Mouse (Mus musculus) liver, adult 2 months (tissue): ENCODE data around the gene Myrip. TPM values are rescaled to one million over a fixed set of nuclear protein-coding genes. Genes with fewer than 3 reads are reported as not detected.

Experiments
- DNase-seq: peaks from one replicate; pipeline ENCODE4 v3.0.0-alpha.2; 2011; ENCODE audit warnings: low read depth, low spot score; ENCODE audit errors: extremely low read depth
- H3K27ac ChIP-seq: fragments of 200-500 bp; replicated peaks from 2 replicates; pipeline ENCODE4 v1.5.1; 2012; ENCODE audit warnings: low read depth, mild to moderate bottlenecking, control low read depth, inconsistent platforms, low read length; ENCODE audit not compliant: insufficient read depth
- H3K27me3 ChIP-seq: fragments of 200-500 bp; 2 replicates; pipeline ENCODE4 v1.6.1; 2012; ENCODE audit warnings: mild to moderate bottlenecking, moderate library complexity, low read length, inconsistent platforms; ENCODE audit not compliant: control insufficient read depth, insufficient read depth
- H3K36me3 ChIP-seq: fragments of 200-500 bp; 2 replicates; pipeline ENCODE4 v1.6.1; 2012; ENCODE audit warnings: low read length, inconsistent platforms; ENCODE audit not compliant: control insufficient read depth, insufficient read depth
- H3K4me1 ChIP-seq: fragments of 200-500 bp; 2 replicates; pipeline ENCODE4 v1.6.1; 2011; ENCODE audit warnings: low read length; ENCODE audit not compliant: control insufficient read depth, insufficient read depth
- H3K4me3 ChIP-seq: fragments of 200-500 bp; 2 replicates; pipeline ENCODE4 v1.5.1; 2011; ENCODE audit warnings: low read depth, mild to moderate bottlenecking, control low read depth, low read length, moderate library complexity; ENCODE audit not compliant: insufficient read depth
- H3K79me2 ChIP-seq: fragments of 200-500 bp; 2 replicates; pipeline ENCODE4 v1.6.1; 2012; ENCODE audit warnings: inconsistent platforms, mild to moderate bottlenecking, low read length, moderate library complexity; ENCODE audit not compliant: control insufficient read depth, insufficient read depth
- H3K9ac ChIP-seq: fragments of 200-500 bp; 2 replicates; pipeline ENCODE4 v1.6.1; 2012; ENCODE audit warnings: low read depth, mild to moderate bottlenecking, control low read depth, inconsistent platforms, low read length
- CTCF ChIP-seq: fragments of 200-500 bp; IDR thresholded peaks from 2 replicates; pipeline ENCODE4 v1.5.1; 2011; ENCODE audit warnings: low read depth, low read length, control low read depth
- POLR2A ChIP-seq: fragments of 200-500 bp; IDR thresholded peaks from 2 replicates; pipeline ENCODE4 v1.6.1; 2011; ENCODE audit warnings: low read length, control low read depth; ENCODE audit not compliant: insufficient read depth; ENCODE audit errors: extremely low read depth
- WGBS: fragments of 180-500 bp; shearing (Covaris S2); methylation state at CpG from one replicate; pipeline ENCODE4 v1.1.7; 2018; 5-methylcytosine and 5-hydroxymethylcytosine counted together
- polyA plus RNA-seq: library from polyadenylated mRNA; depleted of rRNA; stranded (reverse); fragments of >200 nt; gene quantifications from 2 replicates; pipeline ENCODE4 v1.2.3, GENCODE M21; 2012
- total RNA-seq: library from RNA; depleted of rRNA; stranded (reverse); fragments of >200 nt; gene quantifications from 2 replicates; pipeline ENCODE4 v1.2.3, GENCODE M21; 2014

Gene Myrip
- total and polyA plus RNA-seq, 2 experiments: 0.09 to 0.28 TPM

- Histone ChIP-seq H3K27me3 (no peaks in the 10 kb centered on the region), H3K27ac (no peak overlapping the region), H3K36me3 (no peaks in the 10 kb centered on the region), H3K4me3 (no peak overlapping the region), H3K4me1 (no peaks in the 10 kb centered on the region), H3K79me2 (no peaks in the 10 kb centered on the region), H3K9ac (no peak overlapping the region)
- DNase-seq: no peak
- no peak for TF ChIP-seq CTCF
- no peak for TF ChIP-seq POLR2A
- 27% methylated on average over 8 of the region's 8 CpGs for WGBS
Measured at GRCm38 (mm10) chr9:120435841-120436240, 134.5 kb downstream of the Myrip start.

GRCm38 (mm10) chr9:120436854-120437253, 135.5 kb downstream of the Myrip start:
- Histone ChIP-seq H3K79me2 (no peaks in the 10 kb centered on the region), H3K27ac (no peak overlapping the region), H3K9ac (no peak overlapping the region), H3K36me3 (no peaks in the 10 kb centered on the region), H3K4me3 (no peak overlapping the region), H3K27me3 (no peaks in the 10 kb centered on the region), H3K4me1 (no peaks in the 10 kb centered on the region)
- no peak for TF ChIP-seq CTCF
- TF ChIP-seq POLR2A: no peak
- no peak for DNase-seq
- 74% methylated on average over 2 of the region's 2 CpGs for WGBS

GRCm38 (mm10) chr9:120437266-120437876, 136.1 kb downstream of the Myrip start:
- TF ChIP-seq POLR2A (no peak), CTCF (no peak)
- no peak overlapping the region for H3K27ac ChIP-seq
- no peaks in the 10 kb centered on the region for H3K27me3 ChIP-seq
- H3K4me3 ChIP-seq: no peak overlapping the region
- H3K79me2 ChIP-seq: no peaks in the 10 kb centered on the region
- H3K4me1 ChIP-seq: no peaks in the 10 kb centered on the region
- WGBS: 87% methylated on average over 6 of the region's 6 CpGs
- H3K9ac ChIP-seq: no peak overlapping the region
- no peak for DNase-seq
- H3K36me3 ChIP-seq: no peaks in the 10 kb centered on the region

- Histone ChIP-seq H3K4me3 (no peak overlapping the region), H3K79me2 (no peaks in the 10 kb centered on the region), H3K9ac (no peak overlapping the region), H3K4me1 (no peaks in the 10 kb centered on the region), H3K27ac (no peak overlapping the region), H3K36me3 (no peaks in the 10 kb centered on the region), H3K27me3 (no peaks in the 10 kb centered on the region)
- no peak for DNase-seq
- WGBS: 100% methylated on average over 1 of the region's 1 CpGs
- TF ChIP-seq POLR2A: no peak
- TF ChIP-seq CTCF: no peak
Measured at GRCm38 (mm10) chr9:120438350-120438749, 137.0 kb downstream of the Myrip start.

GRCm38 (mm10) chr9:120438781-120439180, 137.5 kb downstream of the Myrip start:
- no peak for DNase-seq
- Histone ChIP-seq H3K4me1 (no peaks in the 10 kb centered on the region), H3K27ac (no peak overlapping the region), H3K27me3 (no peaks in the 10 kb centered on the region), H3K79me2 (no peaks in the 10 kb centered on the region), H3K36me3 (no peaks in the 10 kb centered on the region), H3K9ac (no peak overlapping the region), H3K4me3 (no peak overlapping the region)
- 44% methylated on average over 1 of the region's 1 CpGs for WGBS
- TF ChIP-seq CTCF: no peak
- TF ChIP-seq POLR2A: no peak

- no peaks in the 10 kb centered on the region for H3K79me2 ChIP-seq
- no peak overlapping the region for H3K9ac ChIP-seq
- no peak overlapping the region for H3K27ac ChIP-seq
- H3K4me3 ChIP-seq: no peak overlapping the region
- no peaks in the 10 kb centered on the region for H3K4me1 ChIP-seq
- no peaks in the 10 kb centered on the region for H3K36me3 ChIP-seq
- TF ChIP-seq CTCF (no peak), POLR2A (no peak)
- DNase-seq: no peak
- no peaks in the 10 kb centered on the region for H3K27me3 ChIP-seq
- 86% methylated on average over 9 of the region's 9 CpGs for WGBS
Measured at GRCm38 (mm10) chr9:120444642-120445041, 143.3 kb downstream of the Myrip start.
